Mouse (Mus musculus): ENCODE measurements around the gene Gtpbp2. TPM values are rescaled to one million over a fixed set of nuclear protein-coding genes. Genes with fewer than 3 reads are reported as not detected.

Gtpbp2 gene
- polyA plus RNA-seq, 1 experiment from 2014 or later: 41.3 TPM

DNA sequence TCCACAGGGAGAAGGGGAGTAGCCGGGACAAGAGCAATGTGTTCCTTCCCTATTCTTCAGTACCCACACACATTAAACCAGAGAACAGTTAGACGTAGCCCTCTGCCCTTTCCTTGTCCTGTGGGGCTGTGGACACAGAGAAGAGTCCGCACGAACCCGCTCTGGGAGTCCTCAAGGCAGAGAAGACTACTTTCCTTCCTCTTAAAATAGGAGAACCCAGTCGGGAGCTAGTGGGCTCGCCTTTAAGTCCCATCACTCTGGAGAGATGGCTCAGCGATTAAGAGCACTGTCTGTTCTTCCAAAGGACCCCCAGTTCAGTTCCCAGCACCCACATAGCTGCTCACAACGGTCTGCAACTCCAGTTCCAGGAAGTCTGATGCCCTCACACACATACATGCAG is 878 bp downstream of the Gtpbp2 start:
- no peaks in the 10 kb centered on the region for H3K27me3 ChIP-seq (ENCODE audit: control insufficient read depth, insufficient read depth, low read depth, low read length)
- no peaks in the 10 kb centered on the region for H3K9me3 ChIP-seq (replicated peaks; ENCODE audit: control insufficient read depth, low read length, poor library complexity, severe bottlenecking)
- 53% methylated on average over 9 of the region's 9 CpGs for WGBS
- peak overlapping the region; percentile 91 for H3K4me2 ChIP-seq (ENCODE audit: low read length)
- H3K4me1 ChIP-seq (ENCODE audit: control insufficient read depth, insufficient read depth, low read length): peaks cover 26% of the 10 kb centered on the region
- peak overlapping the region; percentile 70; the same call in 1 of the 2 replicates for H3K27ac ChIP-seq (ENCODE audit: low read length)
- no peak for ATAC-seq
- peak overlapping the region; percentile 83 for H3K9ac ChIP-seq (ENCODE audit: low read depth, low read length)
- H3K36me3 ChIP-seq (ENCODE audit: control insufficient read depth, insufficient read depth, low read length): peaks cover 17% of the 10 kb centered on the region
- H3K4me3 ChIP-seq (ENCODE audit: low read depth, low read length): peak overlapping the region; percentile 84

DNA sequence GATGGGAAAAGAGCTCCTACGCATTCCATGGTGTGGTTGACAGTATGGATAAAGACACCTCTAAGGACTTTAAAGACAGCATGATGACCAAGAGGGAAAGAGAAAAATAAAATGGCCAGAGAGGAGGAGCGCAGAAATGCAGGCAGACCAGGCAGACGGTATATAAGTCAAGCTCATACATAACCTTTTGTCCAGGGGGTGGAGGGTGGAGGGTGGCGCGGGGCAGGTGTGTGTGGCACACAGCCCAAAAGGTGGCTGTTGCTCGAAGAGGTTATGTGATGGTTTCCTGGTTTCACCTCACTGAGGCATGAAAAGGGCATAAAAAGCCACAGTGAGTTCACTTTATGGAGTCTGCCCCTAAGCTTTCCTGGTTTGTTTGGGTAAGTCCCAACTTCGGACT is 1.7 kb downstream of the Gtpbp2 start:
- no peak for ATAC-seq
- no peak overlapping the region for H3K27ac ChIP-seq (ENCODE audit: low read length)
- H3K4me3 ChIP-seq (ENCODE audit: low read depth, low read length): no peak overlapping the region
- peaks cover 19% of the 10 kb centered on the region for H3K36me3 ChIP-seq (ENCODE audit: control insufficient read depth, insufficient read depth, low read length)
- peak overlapping the region; percentile 91; the same call in 1 of the 2 replicates for H3K4me2 ChIP-seq (ENCODE audit: low read length)
- H3K27me3 ChIP-seq (ENCODE audit: control insufficient read depth, insufficient read depth, low read depth, low read length): no peaks in the 10 kb centered on the region
- peaks cover 26% of the 10 kb centered on the region for H3K4me1 ChIP-seq (ENCODE audit: control insufficient read depth, insufficient read depth, low read length)
- WGBS: 95% methylated on average over 7 of the region's 7 CpGs
- no peaks in the 10 kb centered on the region for H3K9me3 ChIP-seq (replicated peaks; ENCODE audit: control insufficient read depth, low read length, poor library complexity, severe bottlenecking)
- H3K9ac ChIP-seq (ENCODE audit: low read depth, low read length): no peak overlapping the region

DNA sequence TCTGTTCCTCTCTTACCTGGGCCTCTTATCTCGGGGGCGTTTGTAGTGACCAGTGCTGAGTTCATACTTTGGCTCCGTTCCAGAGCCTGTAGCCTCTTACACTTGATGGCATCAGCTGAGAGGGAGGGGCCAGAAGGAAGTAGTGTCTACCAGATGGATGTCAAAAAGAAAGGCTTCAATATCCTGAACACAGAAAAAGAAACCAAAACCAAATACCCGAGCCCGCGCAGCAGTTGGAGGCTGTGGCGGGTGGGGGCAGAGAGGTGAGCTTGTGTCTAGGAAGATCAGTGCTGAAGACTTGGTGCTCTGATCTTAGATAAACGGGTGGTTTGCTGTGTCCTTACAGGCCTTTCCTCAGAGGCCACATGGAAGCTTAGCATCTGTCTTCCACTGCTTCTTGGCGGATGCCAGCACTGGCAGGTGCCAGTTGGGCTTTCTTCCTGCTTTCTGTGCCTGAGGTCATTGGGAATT is 2.2 kb downstream of the Gtpbp2 start:
- H3K4me2 ChIP-seq (ENCODE audit: low read length): no peak overlapping the region
- peaks cover 22% of the 10 kb centered on the region for H3K36me3 ChIP-seq (ENCODE audit: control insufficient read depth, insufficient read depth, low read length)
- no peak overlapping the region for H3K4me3 ChIP-seq (ENCODE audit: low read depth, low read length)
- no peak overlapping the region for H3K9ac ChIP-seq (ENCODE audit: low read depth, low read length)
- no peak for ATAC-seq
- no peak overlapping the region for H3K27ac ChIP-seq (ENCODE audit: low read length)
- 85% methylated on average over 9 of the region's 9 CpGs for WGBS
- H3K27me3 ChIP-seq (ENCODE audit: control insufficient read depth, insufficient read depth, low read depth, low read length): no peaks in the 10 kb centered on the region
- no peaks in the 10 kb centered on the region for H3K9me3 ChIP-seq (replicated peaks; ENCODE audit: control insufficient read depth, low read length, poor library complexity, severe bottlenecking)
- H3K4me1 ChIP-seq (ENCODE audit: control insufficient read depth, insufficient read depth, low read length): peaks cover 26% of the 10 kb centered on the region

DNA sequence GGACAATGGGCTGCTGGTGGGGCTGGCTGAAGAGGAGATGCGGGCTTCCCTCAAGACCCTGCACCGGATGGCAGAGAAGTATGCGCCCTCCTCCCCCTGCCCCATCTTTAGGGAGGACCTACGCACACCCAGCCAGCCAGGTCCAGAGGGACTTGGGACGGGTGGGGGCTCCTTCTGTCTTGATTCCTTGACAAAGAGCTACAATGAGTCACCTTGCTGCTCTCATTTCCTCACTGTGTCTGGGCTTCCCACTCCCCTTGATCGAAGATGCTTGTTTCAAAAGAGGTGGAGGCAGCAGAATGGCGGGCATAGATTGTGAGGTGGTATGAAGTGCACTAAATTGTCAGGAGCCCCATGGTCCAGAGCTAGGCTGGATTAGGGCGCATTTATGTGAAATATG is 3.5 kb downstream of the Gtpbp2 start:
- no peak overlapping the region for H3K4me3 ChIP-seq (ENCODE audit: low read depth, low read length)
- peaks cover 31% of the 10 kb centered on the region for H3K36me3 ChIP-seq (ENCODE audit: control insufficient read depth, insufficient read depth, low read length)
- H3K27ac ChIP-seq (ENCODE audit: low read length): no peak overlapping the region

DNA sequence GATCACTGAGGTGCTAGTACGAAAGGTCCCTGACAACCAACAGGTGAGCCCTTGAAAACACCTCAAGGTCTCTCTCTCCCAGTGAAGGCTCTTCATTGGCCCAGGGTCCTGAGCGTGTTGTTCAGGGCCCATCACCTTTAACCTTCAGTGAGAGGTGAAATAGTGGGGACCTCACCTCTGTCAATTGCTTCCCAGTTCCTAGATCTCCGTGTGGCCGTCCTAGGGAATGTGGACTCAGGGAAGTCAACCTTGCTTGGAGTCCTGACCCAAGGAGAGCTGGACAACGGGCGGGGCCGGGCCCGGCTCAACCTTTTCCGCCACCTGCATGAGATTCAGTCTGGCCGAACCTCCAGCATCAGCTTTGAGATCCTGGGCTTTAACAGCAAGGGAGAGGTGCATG is 4.0 kb downstream of the Gtpbp2 start:
- H3K36me3 ChIP-seq (ENCODE audit: control insufficient read depth, insufficient read depth, low read length): peaks cover 33% of the 10 kb centered on the region
- no peaks in the 10 kb centered on the region for H3K9me3 ChIP-seq (replicated peaks; ENCODE audit: control insufficient read depth, low read length, poor library complexity, severe bottlenecking)
- H3K4me2 ChIP-seq (ENCODE audit: low read length): no peak overlapping the region
- H3K27ac ChIP-seq (ENCODE audit: low read length): no peak overlapping the region
- no peak overlapping the region for H3K9ac ChIP-seq (ENCODE audit: low read depth, low read length)
- H3K4me3 ChIP-seq (ENCODE audit: low read depth, low read length): no peak overlapping the region
- peaks cover 23% of the 10 kb centered on the region for H3K4me1 ChIP-seq (ENCODE audit: control insufficient read depth, insufficient read depth, low read length)
- no peaks in the 10 kb centered on the region for H3K27me3 ChIP-seq (ENCODE audit: control insufficient read depth, insufficient read depth, low read depth, low read length)
- 93% methylated on average over 10 of the region's 10 CpGs for WGBS
- no peak for ATAC-seq

More for the DNA sequence above, 3.5 kb downstream of the Gtpbp2 start:
- Histone ChIP-seq H3K9me3 (replicated peaks; ENCODE audit: control insufficient read depth, low read length, poor library complexity, severe bottlenecking) (no peaks in the 10 kb centered on the region), H3K4me1 (ENCODE audit: control insufficient read depth, insufficient read depth, low read length) (peaks cover 26% of the 10 kb centered on the region), H3K9ac (ENCODE audit: low read depth, low read length) (no peak overlapping the region), H3K27me3 (ENCODE audit: control insufficient read depth, insufficient read depth, low read depth, low read length) (no peaks in the 10 kb centered on the region), H3K4me2 (ENCODE audit: low read length) (no peak overlapping the region)
- WGBS: 95% methylated on average over 8 of the region's 8 CpGs
- ATAC-seq: no peak

DNA sequence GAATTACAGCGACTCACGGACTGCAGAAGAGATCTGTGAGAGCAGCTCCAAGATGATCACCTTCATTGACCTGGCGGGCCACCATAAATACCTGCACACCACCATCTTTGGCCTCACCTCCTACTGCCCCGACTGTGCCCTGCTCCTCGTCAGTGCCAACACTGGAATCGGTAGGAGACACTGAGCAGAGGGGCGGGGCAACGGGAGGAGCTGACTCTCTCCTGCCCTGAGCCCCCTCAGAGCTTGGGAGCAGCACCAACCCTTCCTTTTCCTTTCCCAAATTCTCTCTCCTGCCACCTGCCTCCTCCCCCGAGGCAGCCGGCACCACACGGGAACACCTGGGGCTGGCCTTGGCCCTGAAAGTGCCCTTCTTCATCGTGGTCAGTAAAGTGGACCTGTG is 4.6 kb downstream of the Gtpbp2 start:
- H3K4me3 ChIP-seq (ENCODE audit: low read depth, low read length): no peak overlapping the region
- peaks cover 35% of the 10 kb centered on the region for H3K36me3 ChIP-seq (ENCODE audit: control insufficient read depth, insufficient read depth, low read length)
- no peak overlapping the region for H3K4me2 ChIP-seq (ENCODE audit: low read length)
- no peak for ATAC-seq
- H3K9me3 ChIP-seq (replicated peaks; ENCODE audit: control insufficient read depth, low read length, poor library complexity, severe bottlenecking): no peaks in the 10 kb centered on the region
- peaks cover 19% of the 10 kb centered on the region for H3K4me1 ChIP-seq (ENCODE audit: control insufficient read depth, insufficient read depth, low read length)
- no peak overlapping the region for H3K27ac ChIP-seq (ENCODE audit: low read length)
- no peaks in the 10 kb centered on the region for H3K27me3 ChIP-seq (ENCODE audit: control insufficient read depth, insufficient read depth, low read depth, low read length)
- H3K9ac ChIP-seq (ENCODE audit: low read depth, low read length): no peak overlapping the region
- 88% methylated on average over 12 of the region's 12 CpGs for WGBS

DNA sequence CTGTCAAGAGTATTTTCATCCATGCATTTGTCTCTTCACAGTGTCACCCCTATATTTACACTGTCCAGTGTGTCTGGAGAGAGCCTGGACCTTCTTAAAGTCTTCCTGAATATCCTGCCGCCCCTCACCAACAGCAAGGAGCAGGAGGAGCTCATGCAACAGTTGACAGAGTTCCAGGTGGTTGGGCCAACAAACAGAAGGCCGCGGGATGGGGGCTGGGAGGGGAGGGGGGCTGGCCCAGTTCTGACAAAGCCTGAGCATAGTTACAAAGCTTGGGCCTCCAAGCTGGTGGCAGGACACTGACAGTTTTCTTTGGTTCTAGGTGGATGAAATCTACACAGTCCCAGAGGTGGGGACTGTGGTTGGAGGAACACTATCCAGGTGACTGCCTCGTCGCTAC is 5.4 kb downstream of the Gtpbp2 start:
- no peaks in the 10 kb centered on the region for H3K9me3 ChIP-seq (replicated peaks; ENCODE audit: control insufficient read depth, low read length, poor library complexity, severe bottlenecking)
- no peak overlapping the region for H3K9ac ChIP-seq (ENCODE audit: low read depth, low read length)
- peaks cover 35% of the 10 kb centered on the region for H3K36me3 ChIP-seq (ENCODE audit: control insufficient read depth, insufficient read depth, low read length)
- 88% methylated on average over 5 of the region's 5 CpGs for WGBS
- no peak overlapping the region for H3K27ac ChIP-seq (ENCODE audit: low read length)
- no peak for ATAC-seq
- H3K4me1 ChIP-seq (ENCODE audit: control insufficient read depth, insufficient read depth, low read length): peaks cover 19% of the 10 kb centered on the region
- H3K27me3 ChIP-seq (ENCODE audit: control insufficient read depth, insufficient read depth, low read depth, low read length): no peaks in the 10 kb centered on the region
- H3K4me2 ChIP-seq (ENCODE audit: low read length): no peak overlapping the region
- H3K4me3 ChIP-seq (ENCODE audit: low read depth, low read length): no peak overlapping the region

DNA sequence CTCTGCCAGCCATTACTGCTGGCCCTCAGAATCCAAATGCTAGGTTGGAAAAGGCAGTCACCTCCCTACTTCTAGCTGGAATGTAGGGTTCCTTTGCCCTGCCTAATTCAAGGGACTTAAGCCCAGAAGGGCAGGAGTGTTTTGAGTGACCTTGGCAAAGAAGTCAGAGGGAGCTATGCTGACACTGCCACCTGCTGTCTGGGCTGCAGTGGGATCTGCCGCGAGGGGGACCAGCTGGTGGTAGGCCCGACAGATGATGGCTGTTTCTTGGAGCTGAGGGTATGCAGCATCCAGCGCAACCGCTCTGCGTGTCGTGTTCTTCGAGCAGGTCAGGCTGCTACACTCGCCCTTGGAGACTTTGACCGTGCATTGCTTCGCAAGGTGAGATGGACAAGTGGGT is 6.2 kb downstream of the Gtpbp2 start:
- Histone ChIP-seq H3K4me1 (ENCODE audit: control insufficient read depth, insufficient read depth, low read length) (peaks cover 12% of the 10 kb centered on the region), H3K27ac (ENCODE audit: low read length) (no peak overlapping the region), H3K4me2 (ENCODE audit: low read length) (no peak overlapping the region), H3K36me3 (ENCODE audit: control insufficient read depth, insufficient read depth, low read length) (peaks cover 37% of the 10 kb centered on the region), H3K27me3 (ENCODE audit: control insufficient read depth, insufficient read depth, low read depth, low read length) (no peaks in the 10 kb centered on the region), H3K4me3 (ENCODE audit: low read depth, low read length) (no peak overlapping the region), H3K9ac (ENCODE audit: low read depth, low read length) (no peak overlapping the region), H3K9me3 (replicated peaks; ENCODE audit: control insufficient read depth, low read length, poor library complexity, severe bottlenecking) (no peaks in the 10 kb centered on the region)
- 76% methylated on average over 11 of the region's 11 CpGs for WGBS
- ATAC-seq: no peak

DNA sequence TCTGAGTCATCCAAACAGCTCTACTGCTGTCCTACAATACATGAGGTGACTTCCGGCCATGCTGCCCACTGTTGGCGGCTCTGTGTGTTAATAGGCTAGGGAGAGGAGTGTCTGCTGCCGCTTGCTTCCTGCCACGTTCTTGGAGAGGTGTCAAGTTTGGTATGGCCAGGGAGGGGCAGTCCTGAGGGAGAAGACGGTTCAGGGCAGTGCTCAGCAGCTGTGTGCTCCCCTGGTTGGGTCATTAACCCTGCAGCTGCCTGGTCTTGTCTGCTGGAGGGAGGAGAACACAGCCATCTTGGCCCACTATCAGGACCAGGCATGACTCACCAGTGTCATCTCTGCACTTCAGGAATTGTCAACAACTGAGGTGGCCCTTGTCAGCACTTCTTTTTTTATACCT is 7.5 kb downstream of the Gtpbp2 start:
- Histone ChIP-seq H3K27ac (ENCODE audit: low read length) (no peak overlapping the region), H3K27me3 (ENCODE audit: control insufficient read depth, insufficient read depth, low read depth, low read length) (no peaks in the 10 kb centered on the region), H3K36me3 (ENCODE audit: control insufficient read depth, insufficient read depth, low read length) (peaks cover 48% of the 10 kb centered on the region), H3K4me2 (ENCODE audit: low read length) (no peak overlapping the region), H3K9me3 (replicated peaks; ENCODE audit: control insufficient read depth, low read length, poor library complexity, severe bottlenecking) (no peaks in the 10 kb centered on the region), H3K4me3 (ENCODE audit: low read depth, low read length) (no peak overlapping the region), H3K4me1 (ENCODE audit: control insufficient read depth, insufficient read depth, low read length) (no peaks in the 10 kb centered on the region), H3K9ac (ENCODE audit: low read depth, low read length) (no peak overlapping the region)
- no peak for ATAC-seq
- WGBS: 70% methylated on average over 5 of the region's 5 CpGs
